Mouse (Mus musculus): ENCODE measurements around the gene Exoc3l. TPM values are rescaled to one million over a fixed set of nuclear protein-coding genes. Genes with fewer than 3 reads are reported as not detected.

The Exoc3l gene
- total RNA-seq, 2 experiments from 2014 or later, result 1.4 TPM

DNA sequence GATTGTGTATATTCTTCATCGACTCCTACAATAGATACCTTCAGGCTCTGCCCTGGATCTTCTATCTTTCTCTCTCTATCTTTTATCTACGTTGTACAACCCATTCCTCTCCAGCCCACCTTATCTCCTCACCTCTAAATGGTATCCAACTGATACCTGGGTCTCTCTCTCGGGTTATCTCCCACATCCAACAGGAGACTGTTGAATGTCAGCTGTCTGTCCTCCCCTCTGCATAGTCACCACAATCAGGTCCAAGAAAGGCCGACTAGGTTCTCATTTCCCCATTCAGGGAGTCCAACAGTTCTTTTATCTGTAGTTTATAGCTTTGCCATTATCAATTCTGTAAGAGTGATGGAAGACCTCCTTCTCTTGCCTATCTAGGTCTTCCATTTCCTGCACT, 13.7 kb downstream of the Exoc3l start:
- Histone ChIP-seq H3K27ac (no peak overlapping the region), H3K4me3 (no peak overlapping the region)
- DNase-seq (ENCODE audit: low spot score in 2 of 2), result no peak
- no peak for TF ChIP-seq CTCF (conservative IDR thresholded peaks at IDR 0.05)

DNA sequence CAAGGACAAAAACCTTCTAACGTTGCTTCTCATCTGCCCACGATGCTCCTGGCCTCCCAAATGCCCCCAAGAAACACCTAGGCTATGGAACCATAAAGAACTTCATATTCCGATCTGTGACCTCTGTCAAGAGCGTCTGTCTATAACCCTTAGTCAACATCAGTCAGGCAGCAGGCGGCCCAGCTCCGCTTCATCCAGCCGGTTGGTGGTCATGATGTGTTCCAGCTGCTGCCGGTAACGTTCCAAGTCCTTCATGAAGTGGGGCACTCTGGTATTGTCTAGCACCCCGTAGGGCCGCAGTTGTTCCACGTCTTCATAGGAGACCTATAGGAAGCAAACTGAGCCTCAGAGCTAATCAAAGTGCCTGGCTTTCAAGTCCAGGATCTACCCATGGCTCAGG, 14.1 kb downstream of the Exoc3l start:
- TF ChIP-seq CTCF (conservative IDR thresholded peaks at IDR 0.05), result no peak
- H3K4me3 ChIP-seq, result no peak overlapping the region
- no peak for DNase-seq (ENCODE audit: low spot score in 2 of 2)
- H3K27ac ChIP-seq, result no peak overlapping the region

DNA sequence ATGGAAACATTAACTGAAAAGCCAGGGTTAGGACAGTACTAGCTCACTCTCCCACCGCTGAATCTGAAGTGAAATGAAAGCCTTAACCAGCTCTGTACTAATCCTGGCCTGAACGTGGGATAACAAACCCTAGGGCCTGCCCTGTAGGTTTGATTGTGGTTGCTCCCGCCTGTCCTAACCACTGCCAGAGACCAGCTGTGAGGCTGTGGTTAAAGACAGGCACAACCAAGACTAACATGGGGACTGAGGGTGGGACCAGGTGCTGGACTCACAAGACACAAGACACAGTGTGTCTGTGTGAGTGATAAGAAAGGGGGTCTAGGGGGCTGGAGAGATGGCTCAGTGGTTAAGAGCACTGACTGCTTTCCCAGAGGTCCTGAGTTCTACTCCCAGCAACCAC, 15.3 kb downstream of the Exoc3l start:
- no peak for DNase-seq (ENCODE audit: low spot score in 2 of 2)
- no peak for TF ChIP-seq CTCF (conservative IDR thresholded peaks at IDR 0.05)

DNA sequence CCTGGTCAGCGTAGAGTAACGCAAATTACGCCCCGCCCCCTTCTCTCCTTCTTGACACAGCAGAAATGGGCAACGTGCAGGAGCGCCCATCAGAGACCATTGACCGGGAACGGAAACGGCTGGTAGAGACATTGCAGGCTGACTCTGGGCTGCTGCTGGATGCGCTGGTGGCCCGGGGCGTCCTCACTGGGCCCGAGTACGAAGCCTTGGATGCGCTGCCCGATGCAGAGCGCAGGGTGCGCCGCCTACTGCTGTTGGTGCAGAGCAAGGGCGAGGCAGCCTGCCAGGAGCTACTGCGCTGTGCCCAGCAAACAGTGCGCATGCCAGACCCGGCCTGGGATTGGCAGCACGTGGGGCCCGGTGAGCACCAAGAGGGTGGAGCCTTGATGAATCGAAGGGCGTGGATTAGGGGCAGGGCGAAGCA, 17.0 kb downstream of the Exoc3l start:
- DNase-seq (ENCODE audit: low spot score in 2 of 2), result peak; percentile 89 to 90
- peak; percentile 55 for TF ChIP-seq CTCF (conservative IDR thresholded peaks at IDR 0.05)
- Histone ChIP-seq H3K27ac (peak overlapping the region; percentile 70), H3K4me3 (peak overlapping the region; percentile 51)

More for the DNA sequence above, 15.3 kb downstream of the Exoc3l start:
- H3K4me3 ChIP-seq, result no peak overlapping the region
- no peak overlapping the region for H3K27ac ChIP-seq

DNA sequence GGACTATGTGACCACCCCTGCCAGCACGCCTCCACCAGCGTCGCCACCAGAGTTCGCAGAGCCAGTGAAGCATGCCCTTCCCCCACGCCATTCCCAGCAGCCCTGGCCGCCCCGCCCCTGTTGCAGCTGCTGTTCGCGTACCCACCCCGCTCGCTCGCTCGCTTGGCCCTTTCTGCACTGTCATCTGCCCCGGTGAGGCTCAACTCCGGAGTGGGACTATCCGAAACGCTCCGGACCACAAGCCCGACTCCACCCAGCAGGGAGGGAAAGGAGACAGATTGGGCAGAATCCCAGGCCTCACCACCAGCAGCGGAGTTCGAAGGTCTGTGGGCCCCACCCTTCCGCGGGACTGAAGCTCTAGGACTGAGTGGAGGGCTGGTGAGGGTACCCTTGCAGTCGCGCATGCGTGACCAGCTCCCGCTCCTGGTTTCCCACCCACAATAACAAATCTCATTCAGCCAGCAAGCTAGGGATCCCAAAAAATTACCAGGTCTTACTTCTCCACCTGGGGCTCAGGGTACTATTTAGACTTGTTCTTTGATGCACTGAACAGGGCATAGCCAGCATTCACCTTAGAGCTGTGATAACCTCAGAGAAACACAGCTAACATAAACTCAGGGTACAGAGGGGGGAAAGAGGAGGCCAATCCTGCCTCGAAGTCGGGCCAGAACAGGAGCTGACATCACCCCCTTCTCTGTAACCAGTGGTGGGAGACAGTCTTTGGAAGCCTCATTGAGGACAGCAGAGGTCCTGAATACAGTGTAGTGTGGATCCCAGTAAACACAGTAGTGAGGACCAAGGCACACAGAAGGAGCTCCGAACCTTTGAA, 19.4 kb downstream of the Exoc3l start:
- DNase-seq (ENCODE audit: low spot score in 2 of 2), result peak in 1 of 2 experiments; percentile 48
- TF ChIP-seq CTCF (conservative IDR thresholded peaks at IDR 0.05), result no peak
- H3K27ac ChIP-seq, result peak overlapping the region; percentile 70
- peak overlapping the region; percentile 54 for H3K4me3 ChIP-seq

DNA sequence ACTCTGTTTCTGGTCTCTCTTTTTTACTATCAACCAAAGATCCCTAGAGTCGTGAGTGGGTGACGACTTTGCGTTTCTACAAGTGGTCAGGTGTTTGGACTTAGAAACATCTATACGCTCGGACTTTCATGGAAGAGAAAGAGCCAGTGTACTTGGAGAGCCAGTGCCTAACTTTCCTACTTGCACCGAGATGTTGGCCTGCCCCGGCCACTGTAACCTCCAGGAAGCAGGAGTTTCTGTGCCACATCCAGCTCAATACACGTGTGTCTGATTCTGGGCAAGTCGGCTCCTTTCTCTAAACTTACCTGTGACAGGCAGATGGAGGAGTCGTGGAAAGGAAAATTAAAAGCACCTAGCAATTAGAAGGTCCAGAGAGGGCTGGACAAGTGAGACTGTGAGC, 20.1 kb downstream of the Exoc3l start, which contains the start of gene Nol3:
Nol3 (plus strand) TSS at position 301 of the 400 bp plus-strand sequence.
- no peak for TF ChIP-seq CTCF (conservative IDR thresholded peaks at IDR 0.05)
- H3K27ac ChIP-seq, result peak within 1 kb of the TSS; percentile 70
- DNase-seq (ENCODE audit: low spot score in 2 of 2), result no peak
- peak within 1 kb of the TSS; percentile 54 for H3K4me3 ChIP-seq

DNA sequence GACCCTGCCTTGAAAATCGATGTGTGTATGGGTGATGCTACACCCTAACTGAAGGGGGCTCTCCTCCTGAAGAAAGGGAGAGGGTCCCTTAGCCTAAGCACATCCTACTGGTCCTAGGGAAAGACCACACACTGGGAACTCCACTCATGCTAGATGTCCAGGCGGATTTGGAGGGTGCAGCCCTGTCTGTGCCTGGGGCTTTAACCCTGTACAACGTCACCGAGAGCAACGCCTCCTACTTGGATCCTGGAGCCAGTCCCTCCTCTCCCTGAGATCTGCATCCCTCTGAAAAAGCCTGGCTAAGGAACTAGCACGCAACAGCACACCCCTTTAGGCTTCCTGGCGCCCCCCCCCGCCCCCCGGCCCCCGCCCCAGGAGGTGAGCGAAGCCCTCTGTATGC, 20.5 kb downstream of the Exoc3l start:
- DNase-seq (ENCODE audit: low spot score in 2 of 2), result no peak
- peak overlapping the region; percentile 54; the same call in 1 of the 2 replicates for H3K4me3 ChIP-seq
- H3K27ac ChIP-seq, result no peak overlapping the region
- peak; percentile 36 for TF ChIP-seq CTCF (conservative IDR thresholded peaks at IDR 0.05)

DNA sequence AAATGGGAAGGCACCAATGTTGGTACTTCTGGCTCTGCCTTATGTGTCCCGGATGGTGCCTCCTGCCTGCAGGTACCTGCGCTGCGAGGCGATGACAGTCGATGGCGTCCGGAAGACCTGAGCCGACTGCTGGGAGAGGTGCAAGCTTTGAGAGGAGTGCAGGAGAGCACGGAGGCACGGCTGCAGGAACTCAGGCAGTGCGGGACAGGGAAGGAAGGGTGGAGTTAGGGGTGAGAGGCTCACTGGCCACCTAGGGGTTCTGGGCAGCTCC, 25.1 kb downstream of the Exoc3l start:
- Histone ChIP-seq H3K4me3 (no peak overlapping the region), H3K27ac (no peak overlapping the region)
- DNase-seq (ENCODE audit: low spot score in 2 of 2), result no peak
- no peak for TF ChIP-seq CTCF (conservative IDR thresholded peaks at IDR 0.05)

DNA sequence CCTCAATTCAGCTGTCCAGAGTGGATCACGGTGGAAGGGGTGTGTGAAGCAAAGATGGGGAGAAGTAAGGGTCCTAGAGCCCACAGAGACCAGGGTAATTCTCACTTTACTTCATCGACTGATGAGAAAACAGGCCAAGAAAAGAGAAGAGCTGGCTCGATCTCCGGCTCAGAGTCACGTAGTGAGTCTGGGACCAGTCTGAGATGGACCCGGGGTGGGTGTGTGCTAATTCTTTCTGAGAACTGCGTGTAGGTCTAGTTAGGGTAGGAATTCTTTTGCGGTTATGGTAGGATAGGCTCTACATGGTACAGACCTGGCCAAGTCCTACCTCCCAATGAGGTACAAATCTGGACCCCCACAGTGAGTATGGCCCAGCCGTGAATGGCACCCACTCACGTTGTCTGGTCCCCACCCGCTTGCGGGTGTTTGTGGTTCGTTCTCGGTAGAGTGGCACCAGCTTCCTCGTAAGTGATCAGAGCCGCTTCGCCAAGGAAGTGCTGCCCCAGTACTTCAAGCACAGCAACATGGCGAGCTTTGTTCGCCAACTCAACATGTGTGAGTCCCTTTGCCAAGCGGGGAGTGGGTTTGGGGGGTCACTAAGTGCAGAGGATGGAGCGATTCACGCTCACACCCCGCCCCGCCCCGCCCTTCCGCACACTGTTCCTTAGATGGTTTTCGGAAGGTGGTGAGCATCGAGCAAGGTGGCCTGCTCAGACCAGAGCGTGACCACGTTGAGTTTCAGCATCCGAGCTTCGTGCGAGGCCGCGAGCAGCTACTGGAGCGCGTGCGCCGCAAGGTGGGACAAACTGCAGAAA, 25.6 kb downstream of the Exoc3l start:
- DNase-seq (ENCODE audit: low spot score in 2 of 2), result no peak
- Histone ChIP-seq H3K27ac (peak overlapping the region; percentile 80), H3K4me3 (peak overlapping the region; percentile 60)
- no peak for TF ChIP-seq CTCF (conservative IDR thresholded peaks at IDR 0.05)

DNA sequence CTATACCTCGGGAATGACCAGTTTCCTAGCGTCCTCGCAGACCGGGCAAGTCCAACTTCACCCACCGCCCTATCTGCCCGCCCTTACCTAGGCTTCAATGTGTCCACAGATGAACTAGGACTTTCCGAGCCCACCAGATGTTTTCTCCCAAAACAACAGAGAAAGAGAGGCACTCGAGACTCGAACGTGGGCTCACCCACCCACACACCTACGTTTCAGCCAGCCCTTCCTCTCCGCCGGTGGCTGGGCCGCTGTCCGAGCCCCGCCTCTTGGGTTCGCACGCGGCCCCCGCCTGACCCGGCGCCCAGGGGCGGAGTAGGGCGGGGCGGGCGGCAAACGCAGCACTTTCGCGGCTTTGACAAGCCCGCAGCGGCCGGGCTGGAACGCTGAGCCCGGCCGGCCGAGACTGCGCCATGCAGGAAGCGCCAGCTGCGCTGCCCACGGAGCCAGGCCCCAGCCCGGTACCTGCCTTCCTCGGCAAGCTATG, 26.4 kb downstream of the Exoc3l start, which contains the start of gene Hsf4:
Hsf4 (plus strand) TSS at position 341 of the 487 bp plus-strand sequence.
- TF ChIP-seq CTCF (conservative IDR thresholded peaks at IDR 0.05), result no peak
- Histone ChIP-seq H3K4me3 (peak within 1 kb of the TSS; percentile 60), H3K27ac (peak within 1 kb of the TSS; percentile 80)
- DNase-seq (ENCODE audit: low spot score in 2 of 2), result peak in 1 of 2 experiments; percentile 41

DNA sequence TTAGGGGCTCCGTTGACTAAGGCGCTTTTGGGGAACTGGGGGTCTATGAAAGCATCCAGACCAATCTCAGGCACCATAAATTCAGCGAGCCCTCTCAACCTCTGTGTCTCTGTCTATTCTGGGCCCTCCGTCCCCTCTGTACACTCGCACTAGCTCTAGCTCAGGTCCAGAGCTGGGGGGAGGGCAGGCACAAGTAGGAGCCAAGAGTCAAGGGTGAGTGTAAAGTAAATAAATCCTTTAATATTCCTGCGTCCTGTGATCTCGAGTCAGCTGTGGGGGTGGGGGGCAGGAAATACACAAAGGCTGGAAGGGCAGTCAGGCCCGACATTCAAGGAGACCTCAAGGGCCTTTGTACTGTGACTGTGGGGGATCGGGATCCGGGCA, 26.8 kb downstream of the Exoc3l start:
- H3K27ac ChIP-seq, result peak overlapping the region; percentile 80
- TF ChIP-seq CTCF (conservative IDR thresholded peaks at IDR 0.05), result no peak
- DNase-seq (ENCODE audit: low spot score in 2 of 2), result no peak
- H3K4me3 ChIP-seq, result peak overlapping the region; percentile 60

DNA sequence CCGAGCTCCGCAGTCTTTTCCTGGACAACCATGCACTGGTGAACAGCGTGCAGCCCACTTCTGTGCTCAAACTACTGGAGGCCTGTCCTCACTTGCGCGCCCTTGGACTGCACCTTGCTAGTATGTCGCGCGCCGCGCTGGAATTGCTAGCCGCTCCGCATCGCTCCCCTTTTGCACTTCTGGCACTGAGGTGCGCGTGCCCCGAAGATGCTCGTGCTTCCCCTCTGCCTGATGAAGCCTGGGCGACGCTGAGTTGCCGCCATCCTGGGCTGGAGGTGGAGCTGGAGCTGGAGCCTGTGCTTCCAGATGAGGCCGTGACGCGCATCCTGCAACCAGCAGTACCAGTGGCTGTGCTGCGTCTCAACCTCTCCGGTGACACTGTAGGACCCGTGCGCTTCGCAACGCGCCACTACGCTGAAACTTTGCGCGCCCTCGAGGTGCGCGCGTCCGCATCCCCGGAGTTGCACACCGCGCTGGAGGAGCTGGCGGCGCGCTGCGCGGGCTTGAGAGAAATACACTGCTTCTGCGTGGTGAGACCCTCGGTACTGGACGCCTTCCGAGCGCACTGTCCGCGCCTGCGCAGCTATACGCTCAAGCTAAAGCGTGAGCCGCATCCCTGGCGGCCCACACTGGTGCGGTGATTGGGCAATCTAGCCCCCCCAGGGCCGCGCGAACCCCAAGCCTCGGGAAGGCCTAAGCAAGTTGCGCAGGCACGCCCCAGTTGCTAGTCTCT, 27.4 kb downstream of the Exoc3l start:
- peak overlapping the region; percentile 60 for H3K4me3 ChIP-seq
- peak overlapping the region; percentile 80 for H3K27ac ChIP-seq
- TF ChIP-seq CTCF (conservative IDR thresholded peaks at IDR 0.05), result no peak
- DNase-seq (ENCODE audit: low spot score in 2 of 2), result peak; percentile 75 to 84

DNA sequence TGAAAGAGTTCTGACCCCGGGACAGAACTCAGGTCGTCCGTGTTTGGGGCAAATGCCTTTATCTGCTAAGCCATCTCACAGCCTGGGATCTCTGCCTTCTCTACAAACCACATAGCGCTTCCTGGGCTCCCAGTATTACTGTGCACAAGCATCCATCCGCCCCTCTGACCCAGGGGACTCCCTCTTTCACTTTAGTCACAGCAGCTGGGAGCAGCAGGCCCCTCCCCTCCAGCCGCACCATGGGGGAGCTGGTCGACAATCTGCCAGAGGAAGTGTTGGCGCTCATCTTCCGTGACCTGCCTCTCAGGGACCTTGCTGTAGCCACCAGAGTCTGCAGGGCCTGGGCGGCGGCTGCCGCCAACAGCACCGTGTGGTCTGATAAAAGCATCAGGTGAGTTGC, 29.1 kb downstream of the Exoc3l start:
- no peak for TF ChIP-seq CTCF (conservative IDR thresholded peaks at IDR 0.05)
- Histone ChIP-seq H3K4me3 (no peak overlapping the region), H3K27ac (no peak overlapping the region)
- no peak for DNase-seq (ENCODE audit: low spot score in 2 of 2)
